Comparison of ENCODE assay signal across 31 mouse cellular contexts in the genomic region with DNA sequence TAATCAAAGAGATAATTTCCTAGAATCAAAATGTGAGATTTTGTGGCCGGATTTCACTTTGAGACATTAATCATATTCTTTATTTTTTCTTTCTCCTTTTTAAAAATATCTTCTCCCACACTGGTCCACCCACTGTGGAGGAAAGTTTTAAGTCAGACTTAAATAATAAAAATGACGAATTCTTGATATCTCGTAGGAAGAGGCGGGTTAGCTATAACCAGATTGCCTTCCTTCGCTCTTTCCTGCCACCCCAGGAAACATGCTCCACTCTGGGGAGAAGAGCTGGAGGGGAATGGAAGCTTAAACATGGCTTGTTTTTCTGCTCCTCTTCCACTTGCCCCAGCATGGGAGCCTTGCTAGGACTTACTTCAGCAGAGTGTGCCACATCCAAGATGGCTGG.
"Had no signal": no experiment of that assay in that cellular context is flagged by ENCODE, and none has a peak within 500 bp of the region (broad histone marks: within the 10 kb centered on the region; RNA-seq: fewer than 3 reads in every experiment).

No protein-coding gene starts in this region.

- H3K9me3 ChIP-seq: limb, embryonic 10.5 days; limb, embryonic 12.5 days; limb, embryonic 13.5 days; limb, embryonic 15.5 days; liver, embryonic 12.5 days; lung, embryonic 15.5 days; midbrain, embryonic 10.5 days; midbrain, embryonic 12.5 days; midbrain, embryonic 15.5 days; neural tube, embryonic 12.5 days had no signal

- DNase-seq: left cerebral cortex, postnatal 4 days; liver; liver, embryonic 13.5 days; liver, postnatal 0 days; lung, adult 18-20 months; lung, adult 2 months; lung, embryonic 14.5 days; lung, postnatal 10 days; lung, postnatal 14 days; lung, postnatal 36 days; lung, postnatal 4 days; midbrain, embryonic 14.5 days had no signal

- H3K9ac ChIP-seq: limb, embryonic 12.5 days; limb, embryonic 13.5 days; limb, embryonic 15.5 days; liver, embryonic 12.5 days; liver, embryonic 13.5 days; liver, embryonic 14.5 days; liver, embryonic 15.5 days; liver, postnatal 0 days; lung, embryonic 14.5 days; lung, embryonic 15.5 days; midbrain, embryonic 12.5 days; midbrain, embryonic 15.5 days; neural tube, embryonic 12.5 days had no signal

- H3K4me1 ChIP-seq: limb, embryonic 10.5 days; limb, embryonic 12.5 days; limb, embryonic 13.5 days; limb, embryonic 15.5 days; liver, embryonic 12.5 days; liver, embryonic 13.5 days; liver, embryonic 15.5 days; lung, embryonic 15.5 days; midbrain, embryonic 10.5 days; midbrain, embryonic 12.5 days; midbrain, embryonic 15.5 days; neural tube, embryonic 12.5 days had no signal

- H3K4me2 ChIP-seq: limb, embryonic 12.5 days; limb, embryonic 13.5 days; limb, embryonic 15.5 days; liver, embryonic 11.5 days; liver, embryonic 12.5 days; liver, embryonic 13.5 days; liver, embryonic 15.5 days; lung, embryonic 14.5 days; lung, embryonic 15.5 days; midbrain, embryonic 11.5 days; midbrain, embryonic 12.5 days; midbrain, embryonic 15.5 days; neural tube, embryonic 12.5 days had no signal

- H3K27ac ChIP-seq: limb, embryonic 10.5 days; limb, embryonic 12.5 days; limb, embryonic 13.5 days; limb, embryonic 15.5 days; liver, embryonic 12.5 days; liver, embryonic 13.5 days; liver, embryonic 14.5 days; liver, embryonic 15.5 days; lung, embryonic 15.5 days; macrophage; midbrain, embryonic 10.5 days; midbrain, embryonic 12.5 days; midbrain, embryonic 15.5 days; neural tube, embryonic 12.5 days had no signal

- H3K27me3 ChIP-seq: limb, embryonic 12.5 days; limb, embryonic 13.5 days; limb, embryonic 15.5 days; liver, embryonic 12.5 days; liver, embryonic 13.5 days; liver, embryonic 15.5 days; lung, embryonic 15.5 days; megakaryocyte, embryonic 14.5 days; midbrain, embryonic 12.5 days; midbrain, embryonic 15.5 days; neural tube, embryonic 12.5 days had no signal

- H3K4me3 ChIP-seq: limb, embryonic 10.5 days; limb, embryonic 12.5 days; limb, embryonic 13.5 days; limb, embryonic 15.5 days; liver, embryonic 12.5 days; liver, embryonic 13.5 days; liver, embryonic 15.5 days; lung, embryonic 15.5 days; megakaryocyte, embryonic 14.5 days; midbrain, embryonic 10.5 days; midbrain, embryonic 12.5 days; midbrain, embryonic 15.5 days; myocyte; neural tube, embryonic 12.5 days had no signal

- H3K36me3 ChIP-seq: limb, embryonic 10.5 days; limb, embryonic 12.5 days; limb, embryonic 13.5 days; limb, embryonic 15.5 days; liver, embryonic 12.5 days; liver, embryonic 13.5 days; liver, embryonic 15.5 days; lung, embryonic 15.5 days; midbrain, embryonic 10.5 days; midbrain, embryonic 12.5 days; midbrain, embryonic 15.5 days; neural tube, embryonic 12.5 days had no signal

- ATAC-seq: liver, embryonic 12.5 days; liver, postnatal 0 days; lung, postnatal 0 days; midbrain, embryonic 15.5 days; midbrain, embryonic 16.5 days had no signal
